Mouse (Mus musculus) CD4-positive, CD25-positive, alpha-beta regulatory T cell, adult 9 weeks (primary cell): ENCODE results near the gene 4930583I09Rik. TPM values are rescaled to one million over a fixed set of nuclear protein-coding genes. Genes with fewer than 3 reads are reported as not detected.

Experiments
- polyA plus RNA-seq: library from polyadenylated mRNA; unstranded; fragments of 100-300 nt; shearing (Covaris generic); gene quantifications from one replicate; pipeline ENCODE4 v1.2.1, GENCODE M21; 2017

Gene 4930583I09Rik
- not detected for polyA plus RNA-seq

GRCm38 (mm10) chr17:64835928-64836327 is at the start of gene 4930583I09Rik:
Gene 4930583I09Rik, minus strand, starts transcription at chr17:64836071.

Other genes starting within 250 kb of the 4930583I09Rik start
- gene Man2a1, start 235.3 kb downstream of the 4930583I09Rik start, polyA plus RNA-seq, result 17.3 TPM